Mouse (Mus musculus): ENCODE measurements around the gene Kif17. TPM values are rescaled to one million over a fixed set of nuclear protein-coding genes. Genes with fewer than 3 reads are reported as not detected.
A peak's percentile ranks its signal among the peaks of the same experiment; 100 is the strongest.

The Kif17 gene
- total RNA-seq (2021), result 1 to 10 TPM; 2.7 to 2.8 TPM
- 4.0 and 4.3 TPM in 2 replicates for polyA plus RNA-seq (2012; rRNA removed)
- long read RNA-seq, partial matches to known transcripts, result 1 of 4 reads
- long read RNA-seq, other reads (novel, unspliced or antisense), result 3 of 4 reads

DNA sequence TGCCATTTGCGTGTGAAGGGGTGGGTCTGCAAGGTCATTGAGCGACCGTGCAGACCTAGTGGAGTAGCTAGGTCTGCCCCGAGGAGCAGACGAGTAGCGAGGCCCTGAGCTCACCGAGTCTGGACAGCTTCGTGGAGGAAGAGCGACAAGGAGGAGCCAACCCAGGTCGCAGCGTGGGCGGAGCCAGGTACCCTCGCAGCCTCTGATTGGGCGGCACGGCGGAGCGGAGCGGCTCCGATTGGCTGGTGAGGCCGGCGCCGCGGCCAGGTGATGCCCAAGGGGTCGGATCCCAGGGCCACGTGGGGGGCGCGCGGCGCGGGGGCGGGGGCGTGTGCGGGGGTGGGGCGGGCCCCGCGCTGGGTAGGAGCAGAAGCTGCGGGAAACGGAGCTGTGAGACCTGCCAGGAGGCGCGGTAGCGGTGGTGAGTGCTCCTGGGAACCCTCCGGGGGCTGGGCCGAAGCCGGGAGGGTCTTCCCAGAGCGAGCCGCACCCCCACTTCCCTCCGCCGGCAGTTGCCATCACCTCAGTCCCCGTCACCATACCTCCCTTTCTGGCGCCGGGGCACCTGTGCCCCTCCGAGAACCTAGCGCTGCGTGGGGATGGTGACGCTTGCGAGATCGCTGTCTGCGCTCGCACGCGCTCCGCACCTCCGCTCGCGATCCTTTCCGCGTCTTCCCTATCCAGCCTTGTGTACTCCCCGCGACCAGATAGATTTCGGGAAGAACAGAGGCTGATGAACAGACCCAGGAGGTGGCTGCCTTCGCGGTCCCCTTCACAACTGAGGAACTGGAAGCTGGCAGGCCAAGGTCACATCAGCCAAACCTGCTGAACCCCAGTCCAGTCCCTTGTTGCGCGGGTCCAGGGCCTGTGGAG is at the start of gene Kif17, which contains the start of gene Sh2d5:
TSS of gene Kif17 (plus strand) at position 348 of the 873 bp plus-strand sequence.
TSS of gene Sh2d5 (plus strand) at position 316 of the 873 bp plus-strand sequence.
- peak; percentile 90 for DNase-seq

DNA sequence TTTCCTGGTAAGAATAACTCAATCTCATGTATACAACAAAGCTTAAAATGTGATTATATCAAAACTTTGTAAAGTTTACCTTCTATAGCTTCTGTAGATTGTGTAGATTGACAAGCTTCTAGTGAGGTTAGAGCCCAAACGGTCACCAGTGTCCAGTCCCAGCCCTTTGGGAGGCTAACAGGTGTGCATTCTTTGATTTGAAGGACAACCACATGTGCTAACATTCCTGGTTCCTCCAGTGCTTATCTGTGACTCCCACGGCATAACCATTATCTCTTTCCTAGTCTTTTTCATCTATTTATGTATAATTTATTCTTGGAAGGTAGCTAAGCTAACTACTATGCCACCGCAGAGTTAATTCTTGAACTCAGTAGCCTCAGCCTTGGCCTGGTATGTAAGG is 49.5 kb upstream of the Kif17 start:
- no peak for DNase-seq

DNA sequence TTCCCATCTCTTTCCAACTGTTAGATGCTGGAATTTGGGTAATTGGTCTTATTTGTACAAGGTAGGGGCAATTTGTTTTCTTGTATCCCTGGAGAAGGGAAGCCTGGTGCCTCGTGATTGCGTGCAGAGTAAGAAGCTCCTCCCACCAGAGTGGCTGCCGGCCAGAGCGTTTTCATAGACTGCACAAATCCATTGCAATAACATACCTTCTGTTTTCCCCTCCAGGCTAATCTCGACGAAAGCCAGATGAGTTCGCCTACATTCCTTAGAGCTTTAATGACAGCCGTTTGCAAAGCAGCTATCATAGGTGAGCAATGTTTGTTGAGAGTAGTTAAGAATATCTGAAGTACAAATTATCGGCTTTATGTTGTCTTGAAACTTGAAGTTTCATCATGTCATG is 48.5 kb upstream of the Kif17 start:
- DNase-seq, result no peak

DNA sequence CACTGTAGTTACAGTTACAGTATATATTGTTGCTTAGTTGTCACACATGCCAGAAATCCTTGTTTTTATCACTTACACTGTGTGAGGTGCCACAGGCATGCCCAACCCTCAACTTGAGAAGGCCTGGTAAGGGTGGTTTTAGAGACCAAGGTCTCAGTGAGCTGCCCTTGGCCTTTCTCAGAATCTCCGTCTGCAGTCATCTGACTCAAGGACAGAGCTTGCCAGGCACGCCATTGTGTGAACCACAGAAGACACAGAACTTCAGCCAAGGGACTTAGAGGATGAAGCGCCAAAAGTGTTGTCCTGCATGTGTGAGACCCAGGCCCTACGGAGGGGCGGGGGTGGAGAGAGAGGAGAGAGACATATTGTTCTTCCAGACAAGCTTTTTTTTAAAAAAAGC is 40.1 kb upstream of the Kif17 start:
- DNase-seq, result peak; percentile 86

DNA sequence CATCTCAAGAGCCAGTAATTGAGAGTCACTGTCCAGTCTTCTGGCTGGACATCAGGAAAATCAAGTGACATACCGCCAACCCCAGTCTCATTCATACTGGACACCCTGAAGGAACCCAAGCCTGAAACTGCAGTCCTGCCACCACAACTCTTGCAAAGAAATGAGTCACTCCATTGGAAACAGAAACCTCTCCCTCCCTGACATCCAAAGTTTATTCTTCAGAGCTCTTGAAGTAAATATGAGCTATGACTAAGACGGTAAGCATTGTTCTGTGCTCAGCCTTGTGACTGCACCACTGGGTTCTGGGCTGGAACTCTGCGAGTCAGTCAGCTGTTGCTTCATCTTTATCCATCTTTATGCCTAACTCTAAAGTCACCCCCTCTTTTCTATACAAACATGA is 36.4 kb upstream of the Kif17 start:
- peak; percentile 48 for DNase-seq

DNA sequence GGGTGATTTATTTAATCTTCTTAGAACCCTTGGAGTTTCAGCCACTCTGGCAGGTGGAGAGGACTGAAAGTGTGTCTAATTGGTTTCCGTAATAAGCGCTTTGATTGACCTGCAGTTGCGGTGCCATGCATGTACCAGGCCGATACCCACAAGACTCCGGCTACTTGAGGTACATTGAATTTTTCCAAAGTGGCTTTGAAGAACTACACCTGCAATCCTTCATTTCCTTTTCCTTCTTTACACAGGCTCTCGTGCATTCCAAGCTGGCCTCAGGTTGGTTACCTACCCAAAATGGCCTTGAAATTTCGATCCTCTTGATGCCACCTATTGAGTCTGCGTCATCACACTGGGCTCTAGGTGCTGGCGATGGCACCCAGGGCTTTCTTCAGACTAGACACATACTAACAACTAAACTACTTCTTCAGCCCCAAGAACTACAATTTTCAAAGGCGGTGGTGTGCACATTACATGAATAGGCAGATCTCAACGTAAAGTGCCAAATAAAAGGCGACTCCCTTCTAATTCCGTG is 34.5 kb upstream of the Kif17 start:
- no peak for DNase-seq

DNA sequence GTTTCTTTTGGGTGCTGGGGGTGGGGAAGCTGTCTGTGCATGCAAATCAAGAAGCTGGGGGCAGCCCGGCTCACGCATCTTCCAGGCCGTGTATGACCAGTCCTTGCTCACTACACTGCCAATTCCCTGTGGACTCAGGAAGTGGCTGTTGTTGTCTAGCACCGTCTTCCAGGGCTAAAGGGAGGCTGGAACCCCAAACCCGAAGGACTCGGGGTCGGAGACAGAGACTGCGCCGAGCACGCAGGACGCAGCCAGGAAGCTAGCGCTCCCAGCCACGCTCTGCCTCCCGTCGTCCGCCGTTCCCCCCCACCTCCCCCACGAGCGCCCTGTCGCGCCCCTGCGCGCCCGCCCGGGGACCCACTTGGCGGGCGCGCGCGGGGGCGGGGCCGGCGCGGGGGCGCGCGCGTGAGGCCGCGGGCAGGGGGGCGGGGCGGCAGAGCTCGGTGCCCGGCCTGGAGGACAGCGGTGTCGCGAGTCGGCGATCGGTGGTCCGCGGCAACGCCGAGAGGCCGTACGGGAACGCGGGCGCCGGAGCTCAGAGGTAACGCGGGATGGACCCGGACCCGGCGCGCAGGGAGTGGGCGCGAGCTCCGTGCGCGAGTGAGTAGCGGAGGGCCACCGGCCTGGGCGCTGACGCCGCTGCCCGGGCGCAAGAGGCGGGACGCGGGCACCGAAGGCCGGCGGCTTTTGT is 33.9 kb upstream of the Kif17 start, which contains the start of gene Hp1bp3:
TSS of gene Hp1bp3 (plus strand) at position 97 of the 691 bp plus-strand sequence.
- DNase-seq, result peak; percentile 90

DNA sequence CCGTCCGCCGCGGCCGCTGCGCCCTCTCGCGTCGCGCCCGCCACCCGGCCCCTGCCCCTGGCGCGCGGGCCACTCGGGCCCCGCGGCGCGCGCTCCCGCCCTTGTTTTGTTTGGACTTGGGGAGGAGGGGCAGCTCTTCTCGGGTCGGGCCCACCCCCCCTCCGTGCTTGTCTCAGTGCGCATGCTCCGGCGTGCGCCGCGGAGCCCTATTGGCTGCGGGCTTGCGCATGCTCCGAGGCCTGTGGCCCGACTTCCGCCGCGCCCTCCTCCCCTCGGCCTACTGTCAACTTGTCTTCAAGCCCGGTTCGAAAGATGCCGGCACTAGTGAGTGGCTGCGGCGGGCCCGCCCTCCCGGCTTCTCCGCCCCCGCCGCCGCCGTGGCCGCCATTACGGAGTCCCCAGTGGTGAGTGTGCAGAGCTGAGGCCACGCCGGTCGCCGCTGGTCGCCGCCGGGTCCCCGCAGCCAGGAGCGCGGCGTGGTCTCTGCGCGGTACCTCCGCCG is 33.3 kb upstream of the Kif17 start:
- peak; percentile 99 for DNase-seq

DNA sequence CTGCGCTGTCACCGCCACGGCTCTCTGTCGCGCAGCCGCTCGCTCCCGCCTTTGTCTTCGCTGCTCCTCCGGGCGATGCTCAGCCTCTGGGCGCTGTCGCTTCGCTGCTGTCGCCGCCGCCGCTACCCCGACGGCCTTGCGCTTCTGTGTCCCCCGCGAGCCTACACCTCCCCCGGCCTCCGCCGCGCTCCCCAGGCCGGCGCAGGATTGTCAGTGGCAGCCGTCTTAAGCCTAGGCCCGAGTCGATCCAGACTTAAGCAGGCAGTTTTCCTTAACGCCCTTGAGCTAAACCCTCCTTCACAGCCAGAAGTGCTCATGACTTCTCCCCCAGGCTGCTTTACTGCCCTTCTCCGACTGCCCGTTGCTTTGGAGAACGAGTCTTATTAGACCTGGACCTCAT is 32.8 kb upstream of the Kif17 start:
- DNase-seq, result peak; percentile 60

DNA sequence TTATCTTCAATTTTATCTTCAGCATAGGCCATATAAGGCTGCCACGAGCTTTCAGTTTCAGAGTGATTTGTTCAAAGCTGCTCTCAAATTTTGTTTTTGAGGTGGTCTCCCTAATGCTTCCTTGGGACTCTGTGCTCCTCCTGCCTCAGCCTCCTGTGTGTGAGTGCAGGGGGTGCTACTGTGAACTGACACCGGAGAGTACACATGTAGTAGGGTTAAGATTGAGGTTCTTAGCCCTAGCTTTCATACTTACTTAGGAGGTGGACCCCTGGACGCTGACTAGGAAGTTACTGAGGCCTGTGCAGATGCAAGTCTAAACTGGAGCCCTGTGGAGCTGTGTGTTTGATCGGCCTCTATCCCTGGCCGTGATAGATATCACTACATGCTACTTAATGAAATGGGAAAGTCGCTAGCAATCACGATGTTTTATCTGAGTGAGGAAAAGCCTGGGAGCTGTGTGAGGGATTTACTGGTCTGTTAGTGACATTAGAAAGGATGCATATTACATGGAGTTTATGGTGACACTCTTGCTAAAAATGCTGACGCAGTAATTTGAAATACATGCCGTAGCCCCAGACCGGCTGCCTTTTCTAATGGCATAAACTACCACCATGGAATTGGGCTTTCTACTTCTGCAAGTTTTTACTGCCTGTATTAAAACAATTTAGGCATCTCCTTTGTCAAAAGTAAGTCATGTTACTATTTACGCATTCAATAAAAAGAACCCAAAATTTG is 32.1 kb upstream of the Kif17 start:
- no peak for DNase-seq

DNA sequence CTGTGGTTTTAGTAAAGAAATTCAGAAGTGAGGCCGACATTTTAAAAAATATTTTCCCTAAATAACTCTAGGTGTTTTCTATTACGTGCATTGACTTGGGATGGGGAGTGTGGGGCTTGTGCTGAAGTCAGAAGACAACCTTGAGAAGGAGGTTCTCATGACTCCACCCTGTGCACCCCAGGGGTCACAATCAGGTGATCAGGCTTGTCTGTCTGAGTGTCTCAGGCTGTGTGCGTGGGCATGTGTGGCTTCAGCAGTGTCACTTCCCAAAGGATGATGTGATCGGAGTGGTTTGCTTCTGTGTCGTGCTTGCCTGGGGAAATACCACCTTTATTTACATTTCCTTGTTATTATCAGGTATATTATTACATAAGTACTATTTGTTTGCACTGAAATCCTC is 30.9 kb upstream of the Kif17 start:
- no peak for DNase-seq

DNA sequence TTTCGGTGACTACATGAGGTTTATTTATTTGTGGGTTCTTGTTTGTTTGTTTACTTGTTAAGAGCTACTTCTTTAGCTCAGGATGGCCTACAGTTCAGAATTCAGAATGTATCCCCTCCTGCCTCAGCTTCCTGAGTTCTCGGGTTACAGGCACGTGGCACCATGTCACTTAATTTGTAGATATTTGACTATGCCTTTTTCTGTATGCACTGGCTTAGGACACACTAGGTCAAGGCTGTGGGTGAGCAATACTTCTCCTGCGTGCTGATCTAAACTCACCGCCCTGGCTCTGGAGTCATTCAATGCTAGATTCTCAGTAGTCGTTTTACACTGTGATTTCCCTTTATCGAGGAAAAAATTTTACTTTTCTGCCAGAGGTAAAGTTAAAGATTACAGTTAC is 29.5 kb upstream of the Kif17 start:
- DNase-seq, result peak; percentile 78

DNA sequence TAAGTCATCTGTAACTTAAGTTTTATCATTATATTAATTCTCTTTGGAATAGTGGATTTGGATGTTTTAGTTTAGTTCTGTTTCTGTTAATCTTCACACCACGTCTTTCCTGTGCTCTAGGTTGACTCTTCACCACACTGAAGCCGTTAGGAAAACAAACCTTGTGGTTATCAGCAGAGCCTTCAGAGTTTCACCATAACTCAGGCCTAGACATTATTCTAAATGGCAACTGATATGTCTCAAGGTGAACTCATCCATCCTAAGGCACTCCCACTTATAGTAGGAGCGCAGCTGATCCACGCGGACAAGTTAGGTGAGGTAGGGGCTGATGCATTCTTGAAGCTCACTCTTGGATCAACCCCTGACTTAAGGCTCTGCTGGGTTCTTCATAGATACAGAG is 28.8 kb upstream of the Kif17 start:
- no peak for DNase-seq

DNA sequence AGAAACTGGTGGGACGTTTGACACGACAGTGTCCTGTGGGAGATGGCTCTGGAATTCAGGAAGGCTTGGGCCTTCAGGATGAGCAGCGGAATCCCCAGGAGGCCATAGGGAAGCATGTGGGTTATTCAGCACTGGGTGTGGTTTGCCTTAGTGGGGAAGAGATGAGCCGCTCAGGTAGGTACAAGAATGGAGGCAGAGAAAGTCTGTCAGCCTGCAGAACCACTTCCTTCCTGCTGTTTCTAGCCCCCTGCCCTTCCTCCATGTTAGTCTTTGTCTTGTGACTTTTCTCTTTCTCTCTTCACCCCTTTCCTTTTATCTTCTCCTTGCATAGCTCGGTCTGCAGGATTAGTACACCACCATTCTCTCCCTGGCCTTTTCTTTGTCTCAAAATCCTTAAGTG is 27.8 kb upstream of the Kif17 start:
- DNase-seq, result no peak

DNA sequence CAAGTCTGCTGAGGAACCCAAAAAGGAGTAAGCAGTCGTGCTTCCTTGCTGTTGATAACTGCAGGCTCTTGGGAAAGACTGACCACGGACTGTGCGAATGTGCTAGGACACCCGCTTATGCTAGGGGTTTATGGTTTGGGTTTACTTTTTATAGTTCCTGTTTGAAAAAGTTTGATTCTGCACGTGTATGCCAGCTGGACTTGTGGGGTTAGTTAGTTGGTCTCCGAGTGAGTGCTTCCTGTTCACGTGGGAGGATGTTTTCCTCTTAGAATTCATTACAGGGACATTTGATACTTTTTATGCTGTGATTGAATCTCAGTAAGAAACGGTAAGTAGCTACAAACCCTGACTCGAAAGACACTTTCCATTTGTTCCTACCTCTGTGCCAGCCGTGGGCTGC is 26.6 kb upstream of the Kif17 start:
- no peak for DNase-seq

DNA sequence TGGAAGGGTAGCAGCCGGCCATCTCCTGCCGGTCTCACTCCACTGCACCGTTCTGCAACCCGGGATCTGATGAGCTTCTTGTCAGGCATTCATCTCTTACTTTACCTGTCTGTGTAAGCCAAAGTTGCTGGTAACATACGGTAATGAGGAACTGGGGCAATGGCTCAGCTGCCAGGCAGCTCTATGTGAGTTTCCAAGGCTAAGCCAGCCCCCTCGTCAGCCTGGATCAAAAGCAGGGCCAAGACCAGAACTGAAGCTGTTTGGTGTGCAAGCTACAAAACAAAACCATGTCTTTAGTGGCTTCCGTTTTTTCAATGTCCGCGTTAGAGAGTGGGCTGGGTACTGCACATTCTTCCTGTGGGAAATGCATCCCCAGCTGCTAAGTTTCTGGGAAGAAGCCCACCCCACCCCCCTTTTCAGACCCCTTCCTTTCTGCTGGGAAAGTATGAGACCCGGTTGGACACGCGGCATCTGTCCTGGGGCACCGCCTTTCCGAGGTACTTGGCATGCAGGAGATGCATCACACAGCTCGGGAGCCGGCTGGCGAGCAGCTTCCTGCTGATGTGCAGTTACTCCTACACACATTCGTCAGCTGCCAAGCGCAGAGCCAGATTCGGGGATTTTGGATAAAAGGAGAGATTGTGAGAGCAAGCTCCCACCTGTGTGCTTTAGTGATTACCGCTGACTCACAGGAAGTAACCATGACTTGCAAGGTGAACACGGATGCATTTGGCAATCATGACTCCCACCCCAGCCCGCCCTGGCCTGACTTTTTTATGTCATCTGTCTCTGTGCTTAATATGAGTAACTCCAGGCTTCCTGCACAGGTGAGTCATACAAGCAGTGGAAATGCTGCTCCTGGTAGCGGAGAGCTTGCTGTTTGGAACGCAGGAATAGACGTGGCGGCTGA is 3.2 kb upstream of the Kif17 start:
- no peak for DNase-seq

DNA sequence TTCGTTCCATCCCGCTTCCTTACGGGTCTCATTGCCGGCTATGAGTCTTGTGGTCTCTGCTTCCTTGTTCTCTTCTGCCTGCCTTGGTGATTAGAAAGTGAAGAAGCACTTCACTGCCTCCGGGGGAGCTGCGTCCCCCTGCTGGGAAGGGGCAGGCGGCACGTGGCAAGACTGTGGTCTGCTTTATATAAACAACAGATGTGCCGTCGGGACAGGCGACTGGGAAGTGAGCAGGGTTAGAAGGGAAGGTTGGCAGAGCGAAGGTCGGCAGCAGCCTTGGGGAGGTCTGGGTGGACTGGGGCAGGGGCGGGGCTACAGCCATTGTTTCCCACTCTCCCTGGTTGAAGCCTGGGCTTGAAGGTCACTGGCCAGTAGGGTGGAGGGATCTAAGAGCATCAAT is 1.6 kb downstream of the Kif17 start:
- DNase-seq, result no peak

DNA sequence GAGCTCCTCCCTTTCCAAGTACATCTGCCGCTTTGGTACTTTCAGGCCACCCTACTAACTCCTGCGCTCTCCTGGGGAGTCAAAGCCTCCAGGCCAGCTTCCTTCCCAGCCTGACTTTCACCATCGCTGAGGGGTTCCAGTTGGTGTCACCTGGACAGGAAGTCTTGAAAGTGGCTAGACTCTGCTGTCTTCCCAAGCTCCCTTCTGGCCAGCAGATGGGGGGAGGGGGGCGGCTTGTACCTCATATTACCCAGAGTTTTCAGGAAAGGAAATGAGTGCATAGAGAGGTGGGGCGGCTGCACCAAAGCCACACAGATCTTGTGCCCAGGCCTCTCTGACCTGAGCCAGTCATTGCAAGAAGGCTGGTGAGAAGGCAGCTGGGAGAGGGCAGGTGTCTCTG is 2.0 kb downstream of the Kif17 start:
- DNase-seq, result no peak

DNA sequence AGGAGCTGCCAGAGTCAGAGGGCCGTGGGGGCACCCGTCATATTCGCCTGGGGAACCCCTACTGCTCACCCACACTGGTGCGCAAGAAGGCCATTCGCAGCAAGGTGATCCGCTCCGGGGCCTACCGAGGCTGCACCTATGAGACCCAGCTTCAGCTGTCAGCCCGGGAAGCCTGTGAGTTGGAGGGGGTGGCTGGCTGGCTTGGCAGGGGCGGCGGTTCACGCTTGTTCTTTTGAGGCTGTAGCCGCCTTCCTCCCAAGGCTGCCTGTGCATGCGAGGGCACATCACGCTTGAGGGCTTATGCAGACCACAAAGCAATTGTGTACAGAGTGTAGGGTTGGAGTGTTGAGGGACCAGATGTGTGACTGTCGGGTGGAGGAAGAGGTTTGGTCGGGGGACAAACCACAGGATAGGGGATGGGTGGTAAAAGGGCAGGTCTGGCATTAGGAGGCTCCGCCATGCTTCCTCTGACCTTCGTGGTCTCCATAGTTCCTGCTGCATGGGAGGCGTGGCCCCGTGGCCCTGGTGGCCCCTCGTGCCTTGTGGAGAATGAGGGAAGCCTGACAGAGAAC is 7.0 kb downstream of the Kif17 start:
- no peak for DNase-seq

DNA sequence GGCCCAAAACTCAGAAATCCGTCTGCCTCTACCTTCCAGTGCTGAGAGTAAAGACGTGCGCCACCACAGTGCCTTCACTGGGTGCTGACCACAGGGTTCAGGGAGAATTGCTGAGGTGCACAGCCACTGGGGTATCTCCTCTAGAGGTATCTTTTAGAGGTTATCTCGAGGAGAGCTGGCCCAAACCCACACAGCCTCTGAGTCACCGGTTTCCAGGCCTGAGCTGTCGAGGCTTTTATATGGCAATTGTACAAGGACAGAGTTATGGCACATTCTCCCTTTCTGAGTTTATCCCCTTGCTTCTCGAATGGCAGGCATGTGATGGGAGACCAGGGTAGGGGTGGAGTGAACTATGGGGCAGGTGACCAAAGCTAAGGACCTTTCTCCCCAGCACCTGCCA is 8.4 kb downstream of the Kif17 start:
- peak; percentile 48 for DNase-seq
